Mouse (Mus musculus) thymus, postnatal 25 days (tissue): Measurements from ENCODE around the gene Nab2.

Source experiments
- DNase-seq: peaks from one replicate; pipeline ENCODE4 v3.0.0; 2022

Gene Nab2

GRCm38 (mm10) chr10:127642772-127643552, 25.4 kb downstream of the Nab2 start, which contains the start of gene Stat6:
TSS of gene Stat6 (plus strand) at chr10:127642986.
- DNase-seq, result peak; percentile 87

- peak; percentile 91 for DNase-seq
Measured at GRCm38 (mm10) chr10:127641861-127642771, 26.3 kb downstream of the Nab2 start.

- no peak for DNase-seq
Measured at GRCm38 (mm10) chr10:127640421-127640820, 27.9 kb downstream of the Nab2 start.

GRCm38 (mm10) chr10:127632668-127633271, 35.6 kb downstream of the Nab2 start:
- DNase-seq, result no peak

GRCm38 (mm10) chr10:127631261-127632214, 36.8 kb downstream of the Nab2 start:
- no peak for DNase-seq

- DNase-seq, result peak; percentile 47
Measured at GRCm38 (mm10) chr10:127626433-127626832, 41.9 kb downstream of the Nab2 start.

- DNase-seq, result no peak
Measured at GRCm38 (mm10) chr10:127623439-127624216, 44.7 kb downstream of the Nab2 start.

GRCm38 (mm10) chr10:127622661-127623060, 45.7 kb downstream of the Nab2 start:
- DNase-seq, result no peak

- DNase-seq, result no peak
Measured at GRCm38 (mm10) chr10:127622057-127622392, 46.3 kb downstream of the Nab2 start.

GRCm38 (mm10) chr10:127621191-127622056, 46.9 kb downstream of the Nab2 start:
- DNase-seq, result peak; percentile 62

- no peak for DNase-seq
Measured at GRCm38 (mm10) chr10:127620406-127621190, 47.8 kb downstream of the Nab2 start, which contains the start of gene Lrp1. TSS of gene Lrp1 (minus strand) at chr10:127621148.

GRCm38 (mm10) chr10:127619941-127620405, 48.4 kb downstream of the Nab2 start:
- no peak for DNase-seq

- no peak for DNase-seq
Measured at GRCm38 (mm10) chr10:127619119-127619721, 49.1 kb downstream of the Nab2 start.

GRCm38 (mm10) chr10:127618173-127618572, 50.2 kb downstream of the Nab2 start:
- no peak for DNase-seq

- no peak for DNase-seq
Measured at GRCm38 (mm10) chr10:127617294-127617693, 51.1 kb downstream of the Nab2 start.

GRCm38 (mm10) chr10:127616261-127616679, 52.1 kb downstream of the Nab2 start:
- no peak for DNase-seq

GRCm38 (mm10) chr10:127615591-127615990, 52.8 kb downstream of the Nab2 start:
- no peak for DNase-seq

- DNase-seq, result no peak
Measured at GRCm38 (mm10) chr10:127615034-127615374, 53.4 kb downstream of the Nab2 start.
